Mouse (Mus musculus): Measurements from ENCODE around the gene Noct. TPM values are rescaled to one million over a fixed set of nuclear protein-coding genes. Genes with fewer than 3 reads are reported as not detected.

Noct gene
- polyA plus RNA-seq, 1 experiment from 2014 or later, result 12.0 TPM

DNA sequence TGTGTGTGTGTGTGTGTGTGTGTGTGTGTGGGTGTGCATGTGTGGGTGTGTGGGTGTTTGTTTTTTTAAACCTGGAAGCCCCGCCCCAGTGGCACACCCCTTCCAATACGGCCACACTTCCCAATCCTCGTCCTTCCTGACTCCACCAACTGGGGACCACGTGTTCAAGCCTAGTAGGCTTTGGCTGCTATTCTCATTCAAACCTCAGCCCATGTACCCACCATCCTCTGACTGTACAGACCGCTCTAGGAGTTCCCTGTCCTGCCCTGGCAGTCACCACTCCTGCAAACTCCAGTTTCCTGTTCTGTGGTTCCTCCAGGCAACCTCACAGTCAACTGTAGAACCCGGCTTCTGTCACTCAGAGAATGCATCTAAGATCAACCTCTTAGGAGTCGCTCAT, 14.3 kb downstream of the Noct start:
- no peak overlapping the region for H3K27ac ChIP-seq (replicated peaks in 1 of 2; ENCODE audit: control insufficient read depth in 1 of 2, insufficient read depth in 1 of 2, low read depth in 2 of 2, low read length in 2 of 2)
- no peaks in the 10 kb centered on the region for H3K9me3 ChIP-seq (ENCODE audit: control insufficient read depth, low read length)
- no peak for ATAC-seq (ENCODE audit: insufficient number of reproducible peaks, insufficient read depth, low FRiP score, low read depth)
- peaks cover 6 to 16% of the 10 kb centered on the region in 2 experiments for H3K4me1 ChIP-seq (ENCODE audit: control insufficient read depth in 2 of 2, insufficient read depth in 2 of 2, low read length in 2 of 2)
- 67% methylated on average over 7 of the region's 7 CpGs for WGBS
- H3K36me3 ChIP-seq (ENCODE audit: control insufficient read depth, insufficient read depth, low read length), result no peaks in the 10 kb centered on the region
- no peaks in the 10 kb centered on the region for H3K27me3 ChIP-seq (ENCODE audit: control insufficient read depth, insufficient read depth, low read length)
- no peak overlapping the region for H3K4me2 ChIP-seq (ENCODE audit: low read length)
- no peak overlapping the region for H3K4me3 ChIP-seq (ENCODE audit: control insufficient read depth in 1 of 2, insufficient read depth in 1 of 2, low read depth in 1 of 2, low read length in 2 of 2)
- no peak overlapping the region for H3K9ac ChIP-seq (ENCODE audit: low read length)

DNA sequence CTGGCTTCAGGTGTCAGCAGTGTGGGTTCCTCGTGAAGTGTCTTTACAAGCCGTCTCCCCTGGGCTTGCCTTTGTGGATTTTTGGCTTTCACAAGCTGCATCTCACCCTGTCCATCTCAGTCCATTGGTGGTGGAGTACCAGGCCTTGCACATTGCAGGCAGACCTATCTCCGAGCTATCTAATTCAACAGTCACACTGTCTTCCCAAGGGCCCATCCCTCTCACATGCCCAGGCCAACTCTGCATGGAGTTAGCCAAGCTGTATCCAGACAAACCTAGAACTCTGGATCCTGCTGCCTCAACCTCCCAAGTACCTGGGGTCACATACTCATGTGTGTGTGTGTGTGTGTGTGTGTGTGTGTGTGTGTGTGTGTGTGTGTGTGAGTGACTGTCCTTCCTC, 15.3 kb downstream of the Noct start:
- 96% methylated on average over 3 of the region's 3 CpGs for WGBS

GRCm38 (mm10) chr3:51247704-51248103, 23.5 kb downstream of the Noct start:
- H3K4me3 ChIP-seq (ENCODE audit: control insufficient read depth in 1 of 2, insufficient read depth in 1 of 2, low read depth in 1 of 2, low read length in 2 of 2), result no peak overlapping the region
- no peak overlapping the region for H3K27ac ChIP-seq (replicated peaks in 1 of 2; ENCODE audit: control insufficient read depth in 1 of 2, insufficient read depth in 1 of 2, low read depth in 2 of 2, low read length in 2 of 2)
- no peaks in the 10 kb centered on the region for H3K4me1 ChIP-seq (ENCODE audit: control insufficient read depth in 2 of 2, insufficient read depth in 2 of 2, low read length in 2 of 2)
- no peak overlapping the region for H3K4me2 ChIP-seq (ENCODE audit: low read length)
- peaks cover 57% of the 10 kb centered on the region for H3K36me3 ChIP-seq (ENCODE audit: control insufficient read depth, insufficient read depth, low read length)
- WGBS, result 73% methylated on average over 16 of the region's 16 CpGs
- no peaks in the 10 kb centered on the region for H3K27me3 ChIP-seq (ENCODE audit: control insufficient read depth, insufficient read depth, low read length)
- no peak; the same call in 1 of the 2 replicates for ATAC-seq (ENCODE audit: insufficient number of reproducible peaks, insufficient read depth, low FRiP score, low read depth)
- H3K9ac ChIP-seq (ENCODE audit: low read length), result no peak overlapping the region
- no peaks in the 10 kb centered on the region for H3K9me3 ChIP-seq (ENCODE audit: control insufficient read depth, low read length)

More for the DNA sequence above, 15.3 kb downstream of the Noct start:
- Histone ChIP-seq H3K9ac (ENCODE audit: low read length) (no peak overlapping the region), H3K27me3 (ENCODE audit: control insufficient read depth, insufficient read depth, low read length) (no peaks in the 10 kb centered on the region), H3K4me2 (ENCODE audit: low read length) (no peak overlapping the region), H3K27ac (replicated peaks in 1 of 2; ENCODE audit: control insufficient read depth in 1 of 2, insufficient read depth in 1 of 2, low read depth in 2 of 2, low read length in 2 of 2) (no peak overlapping the region), H3K4me3 (ENCODE audit: control insufficient read depth in 1 of 2, insufficient read depth in 1 of 2, low read depth in 1 of 2, low read length in 2 of 2) (no peak overlapping the region), H3K4me1 (ENCODE audit: control insufficient read depth in 2 of 2, insufficient read depth in 2 of 2, low read length in 2 of 2) (peaks cover 2 to 7% of the 10 kb centered on the region in 2 experiments; a peak in 2 of 4 replicates), H3K36me3 (ENCODE audit: control insufficient read depth, insufficient read depth, low read length) (no peaks in the 10 kb centered on the region), H3K9me3 (ENCODE audit: control insufficient read depth, low read length) (no peaks in the 10 kb centered on the region)
- ATAC-seq (ENCODE audit: insufficient number of reproducible peaks, insufficient read depth, low FRiP score, low read depth), result no peak

DNA sequence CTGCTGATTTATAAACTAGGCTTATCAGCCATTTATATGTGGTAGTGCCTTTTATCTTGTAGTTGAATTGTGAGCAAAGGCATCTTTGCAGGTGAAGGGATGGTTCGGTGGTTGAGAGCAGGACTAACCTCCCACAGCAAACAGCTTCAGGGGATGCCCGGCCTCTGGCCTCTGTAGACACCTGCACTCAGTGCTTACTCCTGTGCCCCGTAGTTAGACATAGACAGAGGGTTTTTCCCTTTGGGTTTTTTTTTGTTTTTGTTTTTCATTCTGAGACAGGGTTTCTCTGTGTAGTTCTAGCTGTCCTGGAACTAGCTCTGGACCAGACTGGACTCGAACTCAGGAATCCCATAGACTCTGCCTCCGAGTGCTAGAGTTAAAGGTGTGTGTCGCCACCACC, 24.4 kb downstream of the Noct start:
- H3K4me3 ChIP-seq (ENCODE audit: control insufficient read depth in 1 of 2, insufficient read depth in 1 of 2, low read depth in 1 of 2, low read length in 2 of 2), result no peak overlapping the region
- ATAC-seq (ENCODE audit: insufficient number of reproducible peaks, insufficient read depth, low FRiP score, low read depth), result no peak
- no peaks in the 10 kb centered on the region for H3K9me3 ChIP-seq (ENCODE audit: control insufficient read depth, low read length)
- H3K27ac ChIP-seq (replicated peaks in 1 of 2; ENCODE audit: control insufficient read depth in 1 of 2, insufficient read depth in 1 of 2, low read depth in 2 of 2, low read length in 2 of 2), result no peak overlapping the region
- H3K4me2 ChIP-seq (ENCODE audit: low read length), result no peak overlapping the region
- no peaks in the 10 kb centered on the region for H3K27me3 ChIP-seq (ENCODE audit: control insufficient read depth, insufficient read depth, low read length)
- no peaks in the 10 kb centered on the region for H3K4me1 ChIP-seq (ENCODE audit: control insufficient read depth in 2 of 2, insufficient read depth in 2 of 2, low read length in 2 of 2)
- 94% methylated on average over 6 of the region's 6 CpGs for WGBS
- H3K36me3 ChIP-seq (ENCODE audit: control insufficient read depth, insufficient read depth, low read length), result peaks cover 66% of the 10 kb centered on the region
- H3K9ac ChIP-seq (ENCODE audit: low read length), result no peak overlapping the region

- Histone ChIP-seq H3K9me3 (ENCODE audit: control insufficient read depth, low read length) (no peaks in the 10 kb centered on the region), H3K27ac (replicated peaks in 1 of 2; ENCODE audit: control insufficient read depth in 1 of 2, insufficient read depth in 1 of 2, low read depth in 2 of 2, low read length in 2 of 2) (no peak overlapping the region), H3K4me2 (ENCODE audit: low read length) (no peak overlapping the region), H3K36me3 (ENCODE audit: control insufficient read depth, insufficient read depth, low read length) (peaks cover 74% of the 10 kb centered on the region), H3K4me1 (ENCODE audit: control insufficient read depth in 2 of 2, insufficient read depth in 2 of 2, low read length in 2 of 2) (no peaks in the 10 kb centered on the region), H3K4me3 (ENCODE audit: control insufficient read depth in 1 of 2, insufficient read depth in 1 of 2, low read depth in 1 of 2, low read length in 2 of 2) (no peak overlapping the region), H3K27me3 (ENCODE audit: control insufficient read depth, insufficient read depth, low read length) (no peaks in the 10 kb centered on the region), H3K9ac (ENCODE audit: low read length) (no peak overlapping the region)
- WGBS, result 82% methylated on average over 11 of the region's 11 CpGs
- ATAC-seq (ENCODE audit: insufficient number of reproducible peaks, insufficient read depth, low FRiP score, low read depth), result no peak
These were observed 25.2 kb downstream of the Noct start for GRCm38 (mm10) chr3:51249460-51249859.

- no peaks in the 10 kb centered on the region for H3K27me3 ChIP-seq (ENCODE audit: control insufficient read depth, insufficient read depth, low read length)
- WGBS, result 90% methylated on average over 13 of the region's 13 CpGs
- no peak overlapping the region for H3K9ac ChIP-seq (ENCODE audit: low read length)
- no peak overlapping the region for H3K4me3 ChIP-seq (ENCODE audit: control insufficient read depth in 1 of 2, insufficient read depth in 1 of 2, low read depth in 1 of 2, low read length in 2 of 2)
- H3K4me1 ChIP-seq (ENCODE audit: control insufficient read depth in 2 of 2, insufficient read depth in 2 of 2, low read length in 2 of 2), result no peaks in the 10 kb centered on the region
- ATAC-seq (ENCODE audit: insufficient number of reproducible peaks, insufficient read depth, low FRiP score, low read depth), result no peak
- H3K9me3 ChIP-seq (ENCODE audit: control insufficient read depth, low read length), result no peaks in the 10 kb centered on the region
- H3K4me2 ChIP-seq (ENCODE audit: low read length), result no peak overlapping the region
- peaks cover 79% of the 10 kb centered on the region for H3K36me3 ChIP-seq (ENCODE audit: control insufficient read depth, insufficient read depth, low read length)
- no peak overlapping the region for H3K27ac ChIP-seq (replicated peaks in 1 of 2; ENCODE audit: control insufficient read depth in 1 of 2, insufficient read depth in 1 of 2, low read depth in 2 of 2, low read length in 2 of 2)
These were observed 25.6 kb downstream of the Noct start for GRCm38 (mm10) chr3:51249866-51250265.

DNA sequence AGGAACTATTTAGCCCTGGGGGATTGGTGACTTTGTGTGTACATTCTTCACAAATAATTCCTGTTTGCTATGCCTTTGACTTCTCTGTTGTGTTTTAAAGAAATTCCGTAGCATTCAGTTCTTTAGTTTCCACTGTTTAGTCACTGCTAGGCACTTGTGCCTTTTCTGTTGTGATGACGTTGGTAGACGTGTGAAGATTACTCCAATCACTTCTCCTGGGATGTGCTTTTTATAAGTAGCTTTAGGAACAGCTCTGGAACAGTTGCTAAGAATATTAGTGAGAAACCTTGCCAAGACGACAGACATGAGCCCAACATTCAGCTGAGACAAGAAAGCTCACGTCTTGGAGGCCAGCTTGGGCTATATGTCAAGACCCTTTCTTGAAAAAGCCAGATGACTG, 26.8 kb downstream of the Noct start:
- WGBS, result 60% methylated on average over 5 of the region's 5 CpGs
- ATAC-seq (ENCODE audit: insufficient number of reproducible peaks, insufficient read depth, low FRiP score, low read depth), result no peak
- Histone ChIP-seq H3K27me3 (ENCODE audit: control insufficient read depth, insufficient read depth, low read length) (no peaks in the 10 kb centered on the region), H3K27ac (replicated peaks in 1 of 2; ENCODE audit: control insufficient read depth in 1 of 2, insufficient read depth in 1 of 2, low read depth in 2 of 2, low read length in 2 of 2) (no peak overlapping the region), H3K9me3 (ENCODE audit: control insufficient read depth, low read length) (no peaks in the 10 kb centered on the region), H3K4me3 (ENCODE audit: control insufficient read depth in 1 of 2, insufficient read depth in 1 of 2, low read depth in 1 of 2, low read length in 2 of 2) (no peak overlapping the region), H3K9ac (ENCODE audit: low read length) (no peak overlapping the region), H3K4me1 (ENCODE audit: control insufficient read depth in 2 of 2, insufficient read depth in 2 of 2, low read length in 2 of 2) (no peaks in the 10 kb centered on the region), H3K36me3 (ENCODE audit: control insufficient read depth, insufficient read depth, low read length) (peaks cover 86% of the 10 kb centered on the region), H3K4me2 (ENCODE audit: low read length) (no peak overlapping the region)

- WGBS, result 95% methylated on average over 1 of the region's 1 CpGs
- Histone ChIP-seq H3K9ac (ENCODE audit: low read length) (no peak overlapping the region), H3K4me1 (ENCODE audit: control insufficient read depth in 2 of 2, insufficient read depth in 2 of 2, low read length in 2 of 2) (no peaks in the 10 kb centered on the region), H3K9me3 (ENCODE audit: control insufficient read depth, low read length) (no peaks in the 10 kb centered on the region), H3K36me3 (ENCODE audit: control insufficient read depth, insufficient read depth, low read length) (peaks cover 92% of the 10 kb centered on the region), H3K27ac (replicated peaks in 1 of 2; ENCODE audit: control insufficient read depth in 1 of 2, insufficient read depth in 1 of 2, low read depth in 2 of 2, low read length in 2 of 2) (no peak overlapping the region), H3K27me3 (ENCODE audit: control insufficient read depth, insufficient read depth, low read length) (no peaks in the 10 kb centered on the region), H3K4me3 (ENCODE audit: control insufficient read depth in 1 of 2, insufficient read depth in 1 of 2, low read depth in 1 of 2, low read length in 2 of 2) (no peak overlapping the region), H3K4me2 (ENCODE audit: low read length) (no peak overlapping the region)
- no peak for ATAC-seq (ENCODE audit: insufficient number of reproducible peaks, insufficient read depth, low FRiP score, low read depth)
These were observed 28.0 kb downstream of the Noct start for GRCm38 (mm10) chr3:51252223-51252622.
